In genomic region chr5:135489695-135490294, GRCm38 (mm10) we compare ENCODE assay signal across 8 mouse cellular contexts. TPM values are rescaled to one million over a fixed set of nuclear protein-coding genes. Genes with fewer than 3 reads are reported as not detected.
DNase-seq lines count a peak whose midpoint lies in the region; ATAC-seq lines count a peak whose summit lies in the region.

No protein-coding gene starts in this region.

- H3K27me3 ChIP-seq in lung, embryonic 15.5 days = no peaks in the 10 kb centered on the region
- no peaks in the 10 kb centered on the region for H3K27me3 ChIP-seq in embryonic facial prominence, embryonic 15.5 days
- H3K27me3 ChIP-seq in intestine, embryonic 16.5 days (replicated peaks; ENCODE audit: control insufficient read depth, insufficient read depth, low read length) = no peaks in the 10 kb centered on the region
- no peaks in the 10 kb centered on the region for H3K27me3 ChIP-seq in neural tube, embryonic 14.5 days (ENCODE audit: control insufficient read depth, insufficient read depth, low read length)

- 8% methylated on average over 14 of the region's 14 CpGs for WGBS in lung, embryonic 15.5 days
- WGBS in embryonic facial prominence, embryonic 15.5 days = 4% methylated on average over 14 of the region's 14 CpGs
- 12% methylated on average over 13 of the region's 14 CpGs for WGBS in intestine, embryonic 16.5 days
- WGBS in neural tube, embryonic 14.5 days = under 1% methylated on average over 13 of the region's 14 CpGs

- peaks cover 27% of the 10 kb centered on the region for H3K4me1 ChIP-seq in lung, embryonic 15.5 days
- H3K4me1 ChIP-seq in embryonic facial prominence, embryonic 15.5 days = peaks cover 30% of the 10 kb centered on the region
- H3K4me1 ChIP-seq in intestine, embryonic 16.5 days (ENCODE audit: control insufficient read depth, insufficient read depth, low read length) = peaks cover 15% of the 10 kb centered on the region
- peaks cover 9% of the 10 kb centered on the region; the same call in 1 of the 2 replicates for H3K4me1 ChIP-seq in neural tube, embryonic 14.5 days (ENCODE audit: control insufficient read depth, insufficient read depth, low read length)

- H3K27ac ChIP-seq in lung, embryonic 15.5 days = peak overlapping the region; percentile 88
- peak overlapping the region; percentile 89 for H3K27ac ChIP-seq in embryonic facial prominence, embryonic 15.5 days (replicated peaks)
- peak overlapping the region; percentile 90 for H3K27ac ChIP-seq in intestine, embryonic 16.5 days (ENCODE audit: low read length)
- peak overlapping the region; percentile 93 for H3K27ac ChIP-seq in neural tube, embryonic 14.5 days (ENCODE audit: low read depth, low read length)

- ATAC-seq in lung, embryonic 15.5 days (ENCODE audit: borderline replicate concordance, extremely low read depth, low FRiP score, low TSS enrichment) = no peak
- no peak for ATAC-seq in embryonic facial prominence, embryonic 15.5 days (ENCODE audit: insufficient number of reproducible peaks, low FRiP score, low TSS enrichment, low read depth)
- no peak for ATAC-seq in intestine, embryonic 16.5 days
- ATAC-seq in neural tube, embryonic 14.5 days (ENCODE audit: low read depth) = peak; percentile 21; the same call in 1 of the 2 replicates
- ATAC-seq in megakaryocyte-erythroid progenitor cell, adult 5-6 weeks (replicated peaks; ENCODE audit: low FRiP score, low TSS enrichment, poor library complexity, severe bottlenecking) = no peak

- no peak for DNase-seq in lung, postnatal 36 days
- DNase-seq in spleen, adult 12 weeks (ENCODE audit: low spot score) = no peak
- DNase-seq in kidney, postnatal 36 days = no peak

- H3K36me3 ChIP-seq in lung, embryonic 15.5 days = no peaks in the 10 kb centered on the region
- H3K36me3 ChIP-seq in embryonic facial prominence, embryonic 15.5 days = no peaks in the 10 kb centered on the region
- no peaks in the 10 kb centered on the region for H3K36me3 ChIP-seq in intestine, embryonic 16.5 days (ENCODE audit: control insufficient read depth, insufficient read depth, low read length)
- no peaks in the 10 kb centered on the region for H3K36me3 ChIP-seq in neural tube, embryonic 14.5 days (ENCODE audit: control insufficient read depth, insufficient read depth, low read length)

- no peaks in the 10 kb centered on the region for H3K9me3 ChIP-seq in lung, embryonic 15.5 days
- H3K9me3 ChIP-seq in embryonic facial prominence, embryonic 15.5 days (replicated peaks) = no peaks in the 10 kb centered on the region
- H3K9me3 ChIP-seq in intestine, embryonic 16.5 days (ENCODE audit: control insufficient read depth, low read length) = no peaks in the 10 kb centered on the region
- H3K9me3 ChIP-seq in neural tube, embryonic 14.5 days (ENCODE audit: control insufficient read depth, low read length) = no peaks in the 10 kb centered on the region

- H3K4me2 ChIP-seq in lung, embryonic 15.5 days = peak overlapping the region; percentile 93
- H3K4me2 ChIP-seq in embryonic facial prominence, embryonic 15.5 days (replicated peaks) = peak overlapping the region; percentile 86
- H3K4me2 ChIP-seq in intestine, embryonic 16.5 days (ENCODE audit: low read depth, low read length) = peak overlapping the region; percentile 90
- peak overlapping the region; percentile 73 for H3K4me2 ChIP-seq in neural tube, embryonic 14.5 days (ENCODE audit: low read depth, low read length)

- H3K9ac ChIP-seq in lung, embryonic 15.5 days = peak overlapping the region; percentile 69; the same call in 1 of the 2 replicates
- 0 out of 2 replicates have a peak overlapping the region, but pooled peaks have one; percentile 58 for H3K9ac ChIP-seq in embryonic facial prominence, embryonic 15.5 days
- H3K9ac ChIP-seq in intestine, embryonic 16.5 days (ENCODE audit: low read depth, low read length) = peak overlapping the region; percentile 74
- H3K9ac ChIP-seq in neural tube, embryonic 14.5 days (replicated peaks; ENCODE audit: low read depth, low read length) = peak overlapping the region; percentile 63

- peak overlapping the region; percentile 69 for H3K4me3 ChIP-seq in lung, embryonic 15.5 days
- H3K4me3 ChIP-seq in embryonic facial prominence, embryonic 15.5 days (replicated peaks) = peak overlapping the region; percentile 71
- peak overlapping the region; percentile 70 for H3K4me3 ChIP-seq in intestine, embryonic 16.5 days (ENCODE audit: low read length)
- H3K4me3 ChIP-seq in neural tube, embryonic 14.5 days (ENCODE audit: low read depth, low read length) = peak overlapping the region; percentile 55

RNA-seq across cellular contexts. Expression of gene Hip1, which starts 55.1 kb away (rescaled TPM):
- 30.6 and 33.7 TPM in 2 replicates for polyA plus RNA-seq in lung, embryonic 15.5 days (2015; fragmentation: Nextera tagmentation; extraction: Ambion mirVana)
- 32.0 and 35.6 TPM in 2 replicates for polyA plus RNA-seq in embryonic facial prominence, embryonic 15.5 days (2015; fragmentation: Nextera tagmentation; extraction: Ambion mirVana)
- polyA plus RNA-seq in intestine, embryonic 16.5 days (2015; fragmentation: Nextera tagmentation; extraction: Ambion mirVana) = 15.0 and 15.3 TPM in 2 replicates
- 49.0 and 52.4 TPM in 2 replicates for polyA plus RNA-seq in neural tube, embryonic 14.5 days (2014; fragmentation: Nextera tagmentation; extraction: Ambion mirVana)
- total RNA-seq in megakaryocyte-erythroid progenitor cell, adult 5-6 weeks (2014; fragmentation: Nextera tagmentation) = 0.79 and 1.2 TPM in 2 replicates
- total RNA-seq in megakaryocyte-erythroid progenitor cell, adult 5-6 weeks (2017) = 0.19 and 0.23 TPM in 2 replicates
